Mouse (Mus musculus): ENCODE data around the gene Nanos2. TPM values are rescaled to one million over a fixed set of nuclear protein-coding genes. Genes with fewer than 3 reads are reported as not detected.

Gene Nanos2
- polyA plus RNA-seq (2014; fragmentation: Nextera tagmentation; extraction: Ambion mirVana): 0.18 and 0.49 TPM in 2 replicates

DNA sequence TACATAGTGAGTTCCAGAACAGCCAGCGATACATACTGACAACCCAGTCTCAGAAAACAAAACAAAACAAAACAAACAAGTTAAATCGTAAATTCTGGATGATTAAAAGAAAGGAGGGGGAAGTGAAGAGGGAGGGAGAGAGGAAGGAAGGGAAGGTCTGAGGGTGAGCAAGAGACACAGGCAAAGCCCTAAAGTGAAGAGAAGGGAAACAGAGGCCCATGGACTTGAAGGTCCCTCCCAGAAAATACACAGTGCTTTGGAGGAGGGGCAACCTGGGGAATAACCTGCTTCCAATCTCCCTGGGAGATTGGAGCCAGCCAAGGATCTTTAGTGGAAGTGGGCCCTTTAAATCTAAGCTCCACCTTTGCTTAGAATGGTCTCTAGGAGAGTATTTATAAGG lies at the start of gene Nanos2:
Nanos2 (plus strand) TSS at position 301 of the 400 bp plus-strand sequence.
- DNase-seq (ENCODE audit: low spot score): no peak
- Histone ChIP-seq H3K36me3 (ENCODE audit: control insufficient read depth, insufficient read depth, low read length) (no peaks in the 10 kb centered on the region), H3K9me3 (replicated peaks; ENCODE audit: control insufficient read depth, low read length) (no peaks in the 10 kb centered on the region), H3K27ac (ENCODE audit: low read depth, low read length) (no peak within 1 kb of the TSS), H3K4me1 (ENCODE audit: control insufficient read depth, insufficient read depth, low read length) (peaks cover 3% of the 10 kb centered on the region; the same call in 1 of the 2 replicates), H3K4me3 (ENCODE audit: low read depth, low read length) (no peak within 1 kb of the TSS), H3K9ac (ENCODE audit: low read length) (no peak within 1 kb of the TSS), H3K4me2 (ENCODE audit: low read length) (no peak within 1 kb of the TSS), H3K27me3 (replicated peaks; ENCODE audit: control insufficient read depth, insufficient read depth, low read length) (0 out of 2 replicates have a peak, but pooled peaks cover 2% of the 10 kb centered on the region)
- WGBS: 69% methylated on average over 2 of the region's 2 CpGs
- ATAC-seq: no peak

DNA sequence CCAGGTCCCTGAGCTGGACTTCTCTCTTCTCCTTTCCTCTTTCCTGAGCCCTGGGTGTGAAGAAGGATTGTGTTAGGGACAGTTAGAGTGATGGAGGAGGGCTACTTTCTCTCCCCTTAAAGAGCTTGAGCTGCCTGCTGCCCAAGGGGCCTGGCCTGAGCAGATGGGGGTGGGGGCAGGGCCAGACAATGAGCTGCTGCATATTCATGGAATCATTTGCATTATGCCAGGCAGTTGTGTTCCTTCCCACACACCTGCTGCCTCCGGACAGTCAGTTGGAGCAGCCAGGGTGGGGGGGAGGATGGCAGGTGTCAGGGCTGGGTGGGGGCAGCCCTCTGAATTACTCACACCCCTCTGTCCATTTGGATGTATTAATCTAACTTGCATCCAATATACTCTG lies 44.8 kb upstream of the Nanos2 start:
- DNase-seq (ENCODE audit: low spot score) (peak; percentile 73), ATAC-seq (peak; percentile 88)
- H3K4me1 ChIP-seq (ENCODE audit: control insufficient read depth, insufficient read depth, low read length): peaks cover 20% of the 10 kb centered on the region
- peaks cover 35% of the 10 kb centered on the region for H3K36me3 ChIP-seq (ENCODE audit: control insufficient read depth, insufficient read depth, low read length)
- WGBS: 0% methylated on average over 1 of the region's 1 CpGs
- peak overlapping the region; percentile 41; the same call in 1 of the 2 replicates for H3K9ac ChIP-seq (ENCODE audit: low read length)
- H3K4me3 ChIP-seq (ENCODE audit: low read depth, low read length): no peak overlapping the region
- H3K27ac ChIP-seq (ENCODE audit: low read depth, low read length): peak overlapping the region; percentile 81
- no peaks in the 10 kb centered on the region for H3K9me3 ChIP-seq (replicated peaks; ENCODE audit: control insufficient read depth, low read length)
- H3K4me2 ChIP-seq (ENCODE audit: low read length): peak overlapping the region; percentile 37
- no peaks in the 10 kb centered on the region for H3K27me3 ChIP-seq (replicated peaks; ENCODE audit: control insufficient read depth, insufficient read depth, low read length)

DNA sequence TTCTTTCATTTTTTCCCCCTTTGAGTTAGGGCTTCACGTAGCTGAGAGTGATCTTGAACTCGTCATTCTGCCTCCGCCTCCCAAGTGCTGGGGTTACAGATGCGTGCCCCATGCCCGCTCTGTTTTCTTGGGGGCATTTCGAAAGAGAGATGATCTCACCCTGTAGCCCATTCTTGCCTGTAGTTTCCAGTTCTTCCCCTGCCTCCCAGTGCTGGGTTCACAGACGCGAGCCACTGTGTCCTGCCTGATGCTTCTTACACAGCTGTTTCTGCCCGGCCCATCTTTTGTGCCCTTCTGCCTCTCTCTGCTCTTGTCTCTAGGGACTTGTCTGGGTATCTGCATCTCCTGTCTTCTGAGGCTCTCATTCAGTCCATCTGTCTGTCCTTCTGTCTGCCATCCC lies 44.4 kb upstream of the Nanos2 start:
- no peaks in the 10 kb centered on the region for H3K27me3 ChIP-seq (replicated peaks; ENCODE audit: control insufficient read depth, insufficient read depth, low read length)
- no peak overlapping the region for H3K4me2 ChIP-seq (ENCODE audit: low read length)
- H3K27ac ChIP-seq (ENCODE audit: low read depth, low read length): peak overlapping the region; percentile 81
- H3K9ac ChIP-seq (ENCODE audit: low read length): no peak overlapping the region
- H3K9me3 ChIP-seq (replicated peaks; ENCODE audit: control insufficient read depth, low read length): no peaks in the 10 kb centered on the region
- H3K4me1 ChIP-seq (ENCODE audit: control insufficient read depth, insufficient read depth, low read length): peaks cover 22% of the 10 kb centered on the region
- ATAC-seq: peak; percentile 45
- no peak for DNase-seq (ENCODE audit: low spot score)
- no peak overlapping the region for H3K4me3 ChIP-seq (ENCODE audit: low read depth, low read length)
- H3K36me3 ChIP-seq (ENCODE audit: control insufficient read depth, insufficient read depth, low read length): peaks cover 40% of the 10 kb centered on the region
- WGBS: 41% methylated on average over 9 of the region's 9 CpGs

DNA sequence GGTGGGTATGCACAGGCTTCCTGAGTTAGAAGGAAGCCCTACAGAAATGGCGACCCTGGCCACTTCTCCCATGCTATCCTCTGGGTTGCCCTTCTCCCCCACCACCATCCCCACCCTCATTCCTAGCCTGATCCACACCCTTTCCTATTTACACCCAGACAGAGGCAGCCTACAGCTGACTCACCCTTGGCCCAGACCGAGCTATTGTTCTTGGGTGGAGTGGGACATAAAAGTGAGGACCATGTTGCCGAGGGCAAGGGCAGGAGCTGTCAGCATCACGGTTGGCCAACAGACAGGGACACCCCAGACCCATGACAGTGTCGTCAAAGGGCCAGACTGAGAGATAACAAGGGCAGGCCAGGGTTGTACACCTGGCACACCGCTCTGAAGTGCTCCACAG lies 39.0 kb upstream of the Nanos2 start:
- no peak for ATAC-seq
- H3K9ac ChIP-seq (ENCODE audit: low read length): peak overlapping the region; percentile 2; the same call in 1 of the 2 replicates

DNA sequence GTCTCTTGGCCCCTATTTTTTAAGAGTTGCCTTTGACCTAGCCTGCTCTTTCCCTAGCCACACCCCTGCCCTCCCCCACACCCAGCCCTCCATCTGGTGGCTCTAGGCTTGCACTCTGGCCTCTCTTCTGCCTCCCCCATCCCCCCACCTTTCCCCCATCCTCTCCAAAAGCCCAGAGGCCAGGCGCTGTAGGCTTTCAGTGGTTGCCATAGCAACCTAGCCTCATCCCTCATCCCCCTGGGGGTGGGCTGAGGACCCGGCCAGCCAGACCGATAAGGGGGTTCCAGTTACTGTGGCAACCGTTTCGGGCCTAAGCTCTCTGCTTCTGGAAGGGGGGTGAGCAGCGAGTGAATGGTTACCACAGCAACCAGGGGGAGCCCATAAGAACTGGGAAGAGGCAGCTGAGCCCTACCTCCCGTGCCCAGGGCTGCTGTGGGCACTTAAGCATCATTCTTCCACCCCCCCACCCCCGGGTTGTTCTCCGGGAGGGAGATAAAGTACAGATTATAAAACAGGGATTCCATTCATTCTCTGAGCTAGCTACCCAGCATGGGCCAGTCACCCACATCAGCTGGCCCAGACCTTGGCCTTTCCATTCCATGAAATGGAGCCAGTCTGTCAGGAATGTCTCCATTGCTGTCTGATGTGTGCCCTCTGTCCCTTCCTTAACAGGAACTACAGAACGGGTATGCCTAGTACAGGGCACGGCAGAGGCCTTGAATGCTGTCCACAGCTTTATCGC lies 37.2 kb upstream of the Nanos2 start:
- ATAC-seq: peak; percentile 93
- no peak overlapping the region for H3K4me3 ChIP-seq (ENCODE audit: low read depth, low read length)
- peak overlapping the region; percentile 92 for H3K27ac ChIP-seq (ENCODE audit: low read depth, low read length)
- no peaks in the 10 kb centered on the region for H3K27me3 ChIP-seq (replicated peaks; ENCODE audit: control insufficient read depth, insufficient read depth, low read length)
- H3K9ac ChIP-seq (ENCODE audit: low read length): peak overlapping the region; percentile 29; the same call in 1 of the 2 replicates
- H3K4me2 ChIP-seq (ENCODE audit: low read length): peak overlapping the region; percentile 35
- peaks cover 37% of the 10 kb centered on the region for H3K4me1 ChIP-seq (ENCODE audit: control insufficient read depth, insufficient read depth, low read length)
- peak; percentile 96 for DNase-seq (ENCODE audit: low spot score)
- H3K9me3 ChIP-seq (replicated peaks; ENCODE audit: control insufficient read depth, low read length): no peaks in the 10 kb centered on the region
- WGBS: 11% methylated on average over 12 of the region's 12 CpGs
- peaks cover 53% of the 10 kb centered on the region for H3K36me3 ChIP-seq (ENCODE audit: control insufficient read depth, insufficient read depth, low read length)

More for the DNA sequence above, 39.0 kb upstream of the Nanos2 start:
- Histone ChIP-seq H3K4me3 (ENCODE audit: low read depth, low read length) (no peak overlapping the region), H3K4me2 (ENCODE audit: low read length) (no peak overlapping the region), H3K27ac (ENCODE audit: low read depth, low read length) (peak overlapping the region; percentile 92), H3K4me1 (ENCODE audit: control insufficient read depth, insufficient read depth, low read length) (peaks cover 39% of the 10 kb centered on the region), H3K9me3 (replicated peaks; ENCODE audit: control insufficient read depth, low read length) (no peaks in the 10 kb centered on the region), H3K36me3 (ENCODE audit: control insufficient read depth, insufficient read depth, low read length) (peaks cover 48% of the 10 kb centered on the region), H3K27me3 (replicated peaks; ENCODE audit: control insufficient read depth, insufficient read depth, low read length) (no peaks in the 10 kb centered on the region)
- 49% methylated on average over 6 of the region's 6 CpGs for WGBS
- DNase-seq (ENCODE audit: low spot score): no peak

DNA sequence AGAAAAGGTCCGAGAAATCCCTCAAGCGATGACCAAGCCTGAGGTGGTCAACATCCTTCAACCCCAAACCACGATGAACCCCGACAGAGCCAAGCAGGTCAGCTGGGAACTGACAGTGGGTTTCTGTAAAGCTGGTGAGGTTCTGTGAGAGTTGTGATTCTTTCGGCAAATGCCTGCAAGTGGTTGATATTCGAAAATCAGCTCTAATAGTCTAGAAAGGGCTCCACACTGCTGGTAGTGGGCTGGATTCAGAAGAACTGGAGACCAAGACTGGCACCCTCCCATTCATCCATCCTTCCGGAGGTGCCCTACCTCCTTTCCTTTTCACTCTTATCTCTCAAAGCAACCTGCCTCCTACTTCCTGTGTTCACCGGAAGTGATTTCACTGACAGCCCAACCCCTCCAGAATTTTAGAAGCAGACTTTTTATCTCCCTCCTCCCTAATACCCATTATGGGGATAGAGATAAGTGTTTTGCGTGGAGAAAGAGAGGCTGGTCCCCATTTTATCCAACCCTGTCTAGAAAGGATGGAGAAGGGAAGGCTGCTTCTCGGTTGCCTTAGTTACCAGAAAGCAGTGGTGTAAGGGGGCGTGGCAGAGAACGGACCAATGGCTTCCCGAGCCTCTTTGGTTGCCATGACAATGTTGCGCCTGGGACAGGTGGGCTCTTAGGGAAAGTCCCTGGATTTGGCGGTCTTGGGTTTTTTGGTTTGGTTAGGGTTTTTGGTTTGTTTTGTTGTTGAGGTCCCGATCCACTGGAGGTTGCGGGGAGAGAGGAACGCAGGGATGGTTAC lies 36.5 kb upstream of the Nanos2 start:
- peaks cover 37% of the 10 kb centered on the region for H3K4me1 ChIP-seq (ENCODE audit: control insufficient read depth, insufficient read depth, low read length)
- peaks cover 51% of the 10 kb centered on the region for H3K36me3 ChIP-seq (ENCODE audit: control insufficient read depth, insufficient read depth, low read length)
- no peaks in the 10 kb centered on the region for H3K9me3 ChIP-seq (replicated peaks; ENCODE audit: control insufficient read depth, low read length)
- peak overlapping the region; percentile 29; the same call in 1 of the 2 replicates for H3K9ac ChIP-seq (ENCODE audit: low read length)
- no peaks in the 10 kb centered on the region for H3K27me3 ChIP-seq (replicated peaks; ENCODE audit: control insufficient read depth, insufficient read depth, low read length)
- H3K4me2 ChIP-seq (ENCODE audit: low read length): peak overlapping the region; percentile 35
- ATAC-seq (peak; percentile 49), DNase-seq (ENCODE audit: low spot score) (peak; percentile 85)
- H3K27ac ChIP-seq (ENCODE audit: low read depth, low read length): peak overlapping the region; percentile 92
- WGBS: 14% methylated on average over 18 of the region's 18 CpGs
- no peak overlapping the region for H3K4me3 ChIP-seq (ENCODE audit: low read depth, low read length)

DNA sequence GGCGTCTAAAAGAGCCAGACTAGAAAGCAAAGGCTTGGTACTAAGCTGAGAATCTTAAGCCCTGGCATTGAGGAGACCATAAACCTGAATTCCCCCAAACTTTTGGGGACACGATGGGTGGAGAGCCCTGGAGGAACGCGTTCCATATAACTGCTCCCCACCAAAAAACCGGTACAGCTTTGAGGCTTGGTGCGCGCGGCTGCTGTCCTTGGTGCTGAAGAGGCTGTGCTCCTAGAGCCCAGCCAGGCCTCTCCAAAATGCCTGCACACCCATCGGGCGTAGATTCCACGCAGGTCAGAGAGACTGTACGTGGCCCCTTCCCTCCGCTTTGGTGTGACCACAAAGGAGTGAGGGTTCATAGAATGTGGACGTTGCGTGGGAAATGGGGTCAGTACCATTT lies 35.8 kb upstream of the Nanos2 start:
- WGBS: 22% methylated on average over 15 of the region's 15 CpGs
- Histone ChIP-seq H3K9ac (ENCODE audit: low read length) (no peak overlapping the region; the same call in 1 of the 2 replicates), H3K4me2 (ENCODE audit: low read length) (peak overlapping the region; percentile 35), H3K4me1 (ENCODE audit: control insufficient read depth, insufficient read depth, low read length) (peaks cover 37% of the 10 kb centered on the region), H3K27me3 (replicated peaks; ENCODE audit: control insufficient read depth, insufficient read depth, low read length) (no peaks in the 10 kb centered on the region), H3K27ac (ENCODE audit: low read depth, low read length) (peak overlapping the region; percentile 92), H3K36me3 (ENCODE audit: control insufficient read depth, insufficient read depth, low read length) (peaks cover 55% of the 10 kb centered on the region), H3K4me3 (ENCODE audit: low read depth, low read length) (no peak overlapping the region), H3K9me3 (replicated peaks; ENCODE audit: control insufficient read depth, low read length) (no peaks in the 10 kb centered on the region)
- ATAC-seq (no peak), DNase-seq (ENCODE audit: low spot score) (no peak)

DNA sequence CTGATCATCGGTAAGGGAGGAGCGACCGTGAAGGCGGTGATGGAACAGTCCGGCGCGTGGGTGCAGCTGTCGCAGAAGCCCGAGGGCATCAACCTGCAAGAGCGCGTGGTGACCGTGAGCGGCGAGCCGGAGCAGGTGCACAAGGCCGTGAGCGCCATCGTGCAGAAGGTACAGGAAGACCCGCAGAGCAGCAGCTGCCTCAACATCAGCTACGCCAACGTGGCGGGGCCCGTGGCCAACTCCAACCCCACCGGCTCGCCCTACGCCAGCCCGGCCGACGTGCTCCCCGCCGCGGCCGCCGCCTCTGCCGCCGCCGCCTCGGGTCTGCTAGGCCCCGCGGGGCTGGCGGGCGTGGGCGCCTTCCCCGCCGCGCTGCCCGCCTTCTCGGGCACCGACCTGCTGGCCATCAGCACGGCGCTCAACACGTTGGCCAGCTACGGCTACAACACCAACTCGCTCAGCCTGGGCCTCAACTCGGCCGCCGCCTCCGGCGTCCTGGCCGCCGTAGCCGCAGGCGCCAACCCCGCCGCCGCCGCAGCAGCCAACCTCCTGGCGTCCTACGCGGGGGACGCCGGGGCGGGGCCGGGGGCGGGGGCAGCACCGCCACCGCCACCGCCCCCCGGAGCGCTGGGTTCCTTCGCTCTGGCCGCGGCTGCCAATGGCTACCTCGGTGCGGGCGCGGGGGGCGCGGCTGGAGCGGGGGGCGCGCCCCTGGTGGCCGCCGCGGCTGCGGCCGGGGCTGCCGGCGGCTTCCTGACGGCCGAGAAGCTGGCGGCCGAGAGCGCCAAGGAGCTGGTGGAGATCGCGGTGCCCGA lies 29.4 kb upstream of the Nanos2 start:
- Histone ChIP-seq H3K9ac (ENCODE audit: low read length) (peak overlapping the region; percentile 70), H3K4me3 (ENCODE audit: low read depth, low read length) (peak overlapping the region; percentile 36), H3K27me3 (replicated peaks; ENCODE audit: control insufficient read depth, insufficient read depth, low read length) (no peaks in the 10 kb centered on the region), H3K4me1 (ENCODE audit: control insufficient read depth, insufficient read depth, low read length) (peaks cover 25% of the 10 kb centered on the region), H3K27ac (ENCODE audit: low read depth, low read length) (peak overlapping the region; percentile 48; the same call in 1 of the 2 replicates), H3K9me3 (replicated peaks; ENCODE audit: control insufficient read depth, low read length) (no peaks in the 10 kb centered on the region), H3K4me2 (ENCODE audit: low read length) (peak overlapping the region; percentile 75), H3K36me3 (ENCODE audit: control insufficient read depth, insufficient read depth, low read length) (peaks cover 46% of the 10 kb centered on the region)
- under 1% methylated on average over 87 of the region's 107 CpGs for WGBS
- ATAC-seq (peak; percentile 60), DNase-seq (ENCODE audit: low spot score) (peak; percentile 69)

Data from forebrain, embryonic 14.5 days (tissue).